Mouse (Mus musculus) right cerebral cortex, adult 2 months (tissue): Measurements from ENCODE around the gene Lmntd1.

Experiments
- DNase-seq, 2 experiments: peaks; one replicate each; pipeline ENCODE4 v3.0.0; 2021 to 2022; ENCODE audit warnings: low spot score in 2 of 2

Gene Lmntd1

GRCm38 (mm10) chr6:145380961-145381360 is 233.2 kb downstream of the Lmntd1 start:
- DNase-seq = no peak

- DNase-seq = no peak
Measured at GRCm38 (mm10) chr6:145379175-145379574, 234.9 kb downstream of the Lmntd1 start.

GRCm38 (mm10) chr6:145378689-145379088 is 235.4 kb downstream of the Lmntd1 start:
- DNase-seq = no peak

DNA sequence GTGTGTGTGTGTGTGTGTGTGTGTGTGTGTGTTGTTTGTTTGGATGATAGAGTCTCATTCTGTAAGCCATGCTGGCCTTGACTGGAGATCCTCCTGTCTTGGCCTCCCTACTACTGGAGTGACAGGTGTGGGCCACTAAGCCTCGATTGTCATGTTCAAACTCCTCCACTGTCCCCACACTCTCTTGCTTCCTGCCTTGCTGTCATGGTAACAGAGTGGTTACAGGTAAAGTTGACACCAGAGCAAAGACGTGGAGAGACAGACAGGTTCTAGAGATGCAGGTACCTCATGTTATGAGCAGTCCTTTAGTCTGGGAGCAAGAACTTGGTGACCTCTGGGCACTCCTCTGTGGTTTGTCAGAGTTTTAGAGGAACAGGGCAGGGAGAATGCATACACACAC is 239.7 kb downstream of the Lmntd1 start:
- DNase-seq = no peak

GRCm38 (mm10) chr6:145373712-145374221 is 240.4 kb downstream of the Lmntd1 start:
- peak; percentile 87 to 88 for DNase-seq

DNA sequence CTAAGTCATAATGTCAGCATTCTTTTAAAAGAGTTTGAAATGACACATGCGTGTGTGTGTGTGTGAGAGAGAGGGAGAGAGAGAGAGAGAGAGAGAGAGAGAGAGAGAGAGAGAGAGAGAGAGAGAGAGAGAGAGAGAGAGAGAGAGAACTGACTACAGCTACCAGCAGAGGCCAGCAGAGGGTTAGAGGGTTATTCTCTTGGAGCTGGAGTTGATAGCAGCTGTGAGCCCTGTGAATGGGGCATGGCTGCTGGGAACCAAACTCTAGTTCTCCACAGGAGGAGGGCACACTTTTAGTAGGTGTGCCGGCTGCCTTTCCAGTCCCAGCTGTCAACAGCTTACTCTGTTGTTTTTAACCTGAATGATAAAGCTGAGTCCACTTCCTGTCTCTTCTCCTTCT is 242.1 kb downstream of the Lmntd1 start:
- DNase-seq = no peak

DNA sequence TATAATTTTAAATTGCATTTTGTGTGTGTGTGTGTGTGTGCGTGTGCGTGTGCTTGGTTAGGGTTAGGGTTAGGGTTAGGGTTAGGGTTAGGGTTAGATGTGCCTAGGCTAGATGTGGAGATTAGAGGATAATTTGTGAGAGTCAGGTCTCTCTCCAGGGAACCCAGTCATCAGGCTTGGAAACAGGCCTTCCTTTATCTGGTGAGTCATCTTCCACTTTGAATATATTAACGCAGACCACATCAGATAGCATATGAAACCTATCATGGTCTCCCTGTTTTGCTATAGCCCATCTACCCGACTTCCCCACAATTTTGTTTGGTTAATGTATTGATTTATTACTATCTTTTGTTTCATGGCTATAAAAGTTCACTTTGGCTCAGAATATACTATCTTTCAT is 242.5 kb downstream of the Lmntd1 start:
- no peak for DNase-seq

- DNase-seq = no peak
Measured at GRCm38 (mm10) chr6:145370302-145370701, 243.8 kb downstream of the Lmntd1 start.

DNA sequence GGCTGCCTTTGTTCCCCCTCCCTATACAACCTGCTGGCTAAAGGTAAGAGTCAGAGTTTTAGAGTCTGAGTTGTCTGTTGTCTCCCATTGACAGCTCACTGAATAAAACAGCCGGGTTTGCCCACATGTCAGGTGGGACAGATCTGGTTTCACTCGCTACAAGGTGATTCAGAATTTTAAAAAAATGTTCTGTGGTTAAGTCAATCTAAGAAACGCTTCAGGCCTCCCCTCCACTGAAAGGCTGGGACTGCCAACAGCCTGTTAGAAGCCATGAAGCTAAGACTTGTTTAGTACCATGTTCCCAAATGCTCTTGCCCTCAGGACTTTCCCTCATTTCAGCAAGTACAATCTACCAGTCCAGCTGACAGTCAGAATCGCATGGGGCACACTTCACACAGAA is 244.8 kb downstream of the Lmntd1 start:
- DNase-seq = no peak

- DNase-seq = no peak
Measured at GRCm38 (mm10) chr6:145366488-145366887, 247.6 kb downstream of the Lmntd1 start.

GRCm38 (mm10) chr6:145363698-145364097 is 250.4 kb downstream of the Lmntd1 start:
- no peak for DNase-seq

DNA sequence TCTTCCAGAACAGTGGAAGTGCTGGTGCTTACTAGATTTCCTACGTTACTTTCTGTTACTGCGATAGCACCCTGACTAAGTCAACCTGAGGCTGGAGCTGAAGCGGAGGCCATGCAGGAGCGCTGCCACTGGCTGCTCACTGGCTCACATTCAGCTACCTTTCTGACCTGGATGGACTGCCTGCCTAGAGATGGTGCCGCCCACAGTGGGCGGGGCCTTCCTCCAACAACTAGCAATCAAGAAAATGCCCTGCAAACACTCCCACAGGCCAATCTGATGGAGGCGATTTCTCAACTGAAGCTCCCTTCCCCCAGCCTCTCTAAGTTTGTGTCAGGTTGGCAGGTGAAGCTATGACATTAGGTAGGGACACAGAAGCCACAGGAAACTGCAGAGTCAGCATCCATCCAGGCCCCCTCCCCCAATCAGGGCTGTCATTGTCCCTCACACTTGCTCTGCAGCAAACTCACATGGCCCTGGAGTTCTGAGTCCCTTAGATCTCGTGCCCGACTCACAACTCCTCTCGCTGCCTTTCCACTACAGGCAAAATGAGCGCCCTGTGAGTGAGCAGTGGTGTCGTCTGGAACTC is 252.9 kb downstream of the Lmntd1 start:
- DNase-seq = no peak

DNA sequence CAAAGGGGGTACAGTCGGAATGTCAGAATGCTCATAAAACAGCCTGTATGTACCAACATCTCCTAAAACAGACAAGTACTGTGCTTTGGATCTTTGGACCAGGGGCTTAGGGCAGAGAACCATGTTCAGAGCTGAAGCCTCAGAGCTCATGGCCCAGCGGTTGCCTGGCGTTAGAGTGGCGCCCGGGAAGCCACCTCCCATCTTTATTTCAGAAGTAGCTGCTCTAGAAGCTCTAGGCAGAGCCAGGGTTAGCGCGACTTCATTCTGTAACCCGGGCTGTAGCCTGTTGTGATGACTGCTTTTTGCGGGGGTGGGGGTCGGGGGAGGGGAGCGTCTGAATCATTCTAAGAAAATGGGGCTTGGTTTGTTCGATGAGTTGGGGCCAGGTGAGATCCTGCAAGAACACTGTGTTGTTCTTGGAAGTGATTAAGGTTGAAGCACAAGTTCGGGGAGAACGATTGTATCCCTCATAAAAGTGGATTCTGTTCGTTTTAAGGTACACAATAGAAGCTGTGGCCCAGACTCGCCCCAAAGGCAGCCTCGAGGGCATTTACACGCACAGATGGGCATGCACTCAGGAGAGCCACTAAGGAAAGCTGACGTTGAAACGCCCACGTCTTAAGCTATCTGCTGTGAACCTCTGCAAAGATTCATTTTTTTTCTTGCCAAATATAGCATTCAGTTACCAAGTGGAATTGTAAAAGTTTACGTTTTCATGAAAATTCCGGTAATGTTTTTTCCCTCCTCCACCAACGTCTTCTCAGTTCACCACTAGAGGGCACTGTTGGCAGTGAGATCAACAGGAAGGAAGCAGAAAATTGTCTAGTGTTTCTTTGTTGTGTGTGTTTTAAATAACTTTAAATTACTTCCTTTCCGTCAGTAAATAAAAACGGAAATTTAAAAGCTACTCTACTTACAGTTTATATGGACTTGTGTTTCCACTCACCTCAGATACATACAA is 254.4 kb downstream of the Lmntd1 start:
- peak; percentile 56 to 77 for DNase-seq

GRCm38 (mm10) chr6:145358001-145358400 is 256.1 kb downstream of the Lmntd1 start:
- DNase-seq = no peak

- DNase-seq = no peak
Measured at GRCm38 (mm10) chr6:145353806-145354205, 260.3 kb downstream of the Lmntd1 start.

DNA sequence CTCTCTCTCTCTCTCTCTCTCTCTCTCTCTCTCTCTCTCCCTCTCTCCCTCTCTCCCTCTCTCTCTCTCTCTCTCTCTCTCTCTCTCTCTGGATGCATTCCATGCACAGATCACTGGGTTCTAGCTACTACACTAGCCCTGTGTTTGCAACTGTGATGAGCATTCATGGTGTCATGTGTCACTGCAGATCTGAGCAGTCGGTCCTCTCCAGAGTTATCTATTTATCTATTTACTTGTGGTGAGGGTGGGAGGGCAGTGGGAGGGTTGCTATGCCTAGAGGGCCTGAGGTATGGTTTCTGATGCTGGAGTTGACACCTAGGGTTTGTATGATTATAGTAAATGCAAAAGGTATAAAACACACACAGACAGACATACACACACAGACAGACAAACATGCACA is 261.4 kb downstream of the Lmntd1 start:
- DNase-seq = no peak

- no peak for DNase-seq
Measured at GRCm38 (mm10) chr6:145348196-145348915, 265.8 kb downstream of the Lmntd1 start.

DNA sequence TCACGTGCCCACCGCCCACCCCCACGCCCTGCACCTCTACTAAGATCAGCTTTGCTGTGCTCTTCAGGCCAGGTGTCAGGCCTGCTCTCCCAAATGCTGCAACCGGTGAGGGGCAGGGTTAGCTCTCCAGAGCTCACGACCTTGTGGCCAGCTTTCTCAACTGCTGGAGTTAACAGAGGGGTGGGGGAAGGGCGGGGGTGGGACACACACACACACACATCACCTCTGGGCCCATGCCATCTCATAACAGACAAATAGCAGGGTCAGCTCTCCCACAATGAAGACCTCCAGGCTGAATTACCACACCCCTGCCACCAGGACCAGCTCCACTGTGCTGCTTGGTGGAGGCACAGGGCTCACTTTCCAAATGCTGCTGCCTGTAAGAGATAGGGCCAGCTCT is 266.5 kb downstream of the Lmntd1 start:
- DNase-seq = no peak

GRCm38 (mm10) chr6:145346789-145347557 is 267.1 kb downstream of the Lmntd1 start:
- no peak for DNase-seq

DNA sequence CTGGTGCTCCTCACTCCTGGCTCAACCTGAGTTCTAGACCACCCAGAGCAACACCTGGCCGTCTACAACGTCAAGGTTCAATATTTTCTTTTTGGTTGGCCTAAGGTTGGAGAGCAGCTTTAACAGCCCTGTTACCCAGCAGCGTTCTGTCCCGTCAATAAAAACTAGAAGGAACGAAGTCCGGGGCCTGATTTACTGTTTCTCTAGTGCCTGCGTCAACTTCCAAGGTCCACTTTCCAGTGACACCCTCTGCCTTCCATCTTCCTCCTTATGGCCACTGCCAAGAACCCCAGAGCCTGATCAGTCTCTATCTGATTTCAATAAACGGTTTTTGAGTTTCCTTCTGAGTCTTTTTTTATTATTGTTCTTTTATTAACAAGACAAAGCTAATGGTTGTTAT is 267.8 kb downstream of the Lmntd1 start:
- no peak for DNase-seq

DNA sequence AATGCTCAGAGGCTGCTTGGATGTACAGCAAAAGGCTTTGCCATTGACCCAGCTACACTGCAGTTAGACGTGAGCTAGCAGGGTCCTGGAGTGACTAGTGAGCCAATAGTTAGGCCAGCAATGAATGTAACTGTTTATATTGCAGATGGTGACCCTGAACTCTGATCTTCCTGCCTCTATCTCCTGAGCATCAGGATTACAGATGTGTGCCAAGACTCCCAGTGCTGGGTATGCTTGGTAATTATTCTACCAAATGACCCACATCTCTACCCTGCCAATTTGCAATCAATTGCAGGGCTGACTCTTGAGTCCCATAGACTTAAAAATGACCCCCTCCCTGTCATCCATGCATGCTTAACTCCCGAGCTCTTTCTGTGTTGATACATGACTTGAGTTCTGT is 269.4 kb downstream of the Lmntd1 start:
- DNase-seq = no peak

DNA sequence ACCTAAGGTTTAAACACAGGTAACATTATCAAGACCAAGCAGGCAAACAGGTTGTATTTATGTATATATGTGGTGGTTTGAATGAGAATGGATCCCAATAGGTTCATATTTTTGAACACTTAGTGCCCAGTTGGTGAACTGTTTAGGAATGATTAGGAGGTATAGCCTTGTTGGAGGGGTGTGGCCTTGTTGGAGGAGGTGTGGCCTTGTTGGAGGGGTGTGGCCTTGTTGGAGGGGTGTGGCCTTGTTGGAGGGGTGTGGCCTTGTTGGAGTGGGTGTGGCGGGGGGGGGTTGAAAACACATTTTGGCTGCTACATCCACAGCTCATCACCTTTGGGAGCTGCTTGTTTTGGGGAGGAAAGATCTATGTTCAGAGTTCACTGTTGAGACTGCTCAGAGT is 270.7 kb downstream of the Lmntd1 start:
- no peak for DNase-seq
